Mouse (Mus musculus): Measurements from ENCODE around the gene Gpc1. TPM values are rescaled to one million over a fixed set of nuclear protein-coding genes. Genes with fewer than 3 reads are reported as not detected.

The Gpc1 gene
- 4.7 TPM for polyA plus RNA-seq (2017; shearing (Covaris generic))

DNA sequence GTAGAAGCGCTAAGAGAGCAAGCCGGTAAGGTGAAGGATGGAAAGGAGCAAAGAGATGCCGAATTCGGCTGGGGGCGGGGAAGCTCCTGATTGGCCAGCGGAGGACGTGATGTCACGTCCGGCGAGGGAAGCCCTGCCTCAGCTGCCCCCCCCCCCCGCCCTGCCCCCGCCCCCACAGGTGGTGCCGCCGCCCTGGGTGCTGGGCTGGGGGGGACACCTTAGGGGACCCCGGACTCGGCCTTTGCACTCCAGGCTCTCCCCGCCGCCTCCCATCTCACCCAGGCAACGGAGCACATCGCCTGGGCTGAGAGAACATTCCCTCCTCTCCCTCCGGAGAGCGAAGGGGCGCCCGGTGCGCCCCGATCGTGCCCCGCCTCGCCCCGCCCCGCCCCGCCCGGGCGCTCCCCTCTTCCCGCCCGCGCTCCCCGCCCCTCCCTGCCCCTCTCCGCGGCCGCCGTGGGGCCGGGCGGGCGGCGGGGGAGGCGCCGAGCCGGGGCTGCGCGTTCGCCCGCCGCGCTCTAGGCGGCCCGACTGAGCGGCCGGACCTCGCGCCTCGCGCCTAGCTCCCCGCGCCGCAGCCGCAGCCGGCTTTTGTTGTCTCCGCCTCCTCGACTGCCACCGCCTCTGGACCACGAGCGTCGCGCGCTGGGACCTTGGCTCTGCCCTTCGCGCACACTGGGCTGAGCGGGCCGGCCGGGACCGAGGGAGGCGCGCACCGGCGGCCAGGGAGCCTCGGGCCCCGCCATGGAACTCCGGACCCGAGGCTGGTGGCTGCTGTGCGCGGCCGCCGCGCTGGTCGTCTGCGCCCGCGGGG, at the start of gene Gpc1:
TSS of gene Gpc1 (plus strand) at position 458 of the 814 bp plus-strand sequence.

GRCm38 (mm10) chr1:92902786-92903185, 71.3 kb downstream of the Gpc1 start, which contains the start of gene Ankmy1:
Gene Ankmy1 (minus strand): TSS chr1:92902906.

DNA sequence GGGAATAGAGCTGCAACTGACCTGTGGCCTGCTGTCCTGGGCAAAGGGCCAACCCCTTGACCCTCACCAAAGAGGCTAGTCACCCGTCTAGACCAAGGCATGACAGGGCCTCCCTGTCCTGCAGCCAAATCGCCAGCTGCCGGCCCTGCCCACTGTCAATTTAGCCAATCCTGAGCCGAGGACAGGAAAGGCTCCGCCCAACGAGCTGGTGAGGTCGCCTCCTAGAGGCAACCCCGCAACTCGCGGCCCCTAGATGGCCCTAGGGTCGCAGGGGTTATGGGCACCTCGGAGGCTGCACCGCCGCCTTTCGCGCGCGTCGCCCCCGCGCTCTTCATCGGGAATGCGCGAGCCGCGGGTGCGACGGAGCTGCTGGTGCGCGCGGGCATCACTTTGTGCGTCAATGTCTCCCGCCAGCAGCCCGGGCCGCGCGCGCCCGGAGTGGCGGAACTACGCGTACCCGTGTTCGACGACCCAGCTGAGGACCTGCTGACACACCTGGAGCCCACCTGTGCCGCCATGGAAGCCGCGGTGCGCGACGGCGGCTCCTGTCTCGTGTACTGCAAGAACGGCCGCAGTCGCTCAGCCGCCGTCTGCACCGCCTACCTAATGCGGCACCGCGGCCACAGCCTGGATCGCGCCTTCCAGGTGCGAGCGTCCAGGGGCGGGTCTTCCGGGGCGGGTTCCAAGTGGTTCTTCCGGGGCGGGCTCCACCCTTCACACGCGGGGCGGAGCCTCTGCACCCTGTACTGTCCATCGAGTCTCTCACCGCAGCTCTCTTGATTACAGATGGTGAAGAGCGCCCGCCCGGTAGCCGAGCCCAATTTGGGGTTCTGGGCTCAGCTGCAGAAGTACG, 75.6 kb downstream of the Gpc1 start, which contains the start of gene Dusp28:
TSS of gene Dusp28 (plus strand) at position 203 of the 853 bp plus-strand sequence.

Other genes with a start within 250 kb of the Gpc1 start
- not detected for gene Olfr1412, start 245.9 kb upstream of the Gpc1 start, polyA plus RNA-seq (2017; shearing (Covaris generic))
- not detected for gene Olfr1411, start 237.2 kb upstream of the Gpc1 start, polyA plus RNA-seq (2017; shearing (Covaris generic))
- gene Olfr1410, start 225.9 kb upstream of the Gpc1 start, polyA plus RNA-seq (2017; shearing (Covaris generic)): not detected
- not detected for gene Olfr12, start 213.9 kb upstream of the Gpc1 start, polyA plus RNA-seq (2017; shearing (Covaris generic))
- gene Cops9, start 189.7 kb upstream of the Gpc1 start, polyA plus RNA-seq (2017; shearing (Covaris generic)): 197 TPM
- gene Otos, start 182.8 kb upstream of the Gpc1 start, polyA plus RNA-seq (2017; shearing (Covaris generic)): 0.75 TPM
- gene Ankmy1, start 71.3 kb downstream of the Gpc1 start, polyA plus RNA-seq (2017; shearing (Covaris generic)): 0.80 TPM
- 12.1 TPM for gene Dusp28, start 75.3 kb downstream of the Gpc1 start, polyA plus RNA-seq (2017; shearing (Covaris generic))
- gene Rnpepl1, start 79.1 kb downstream of the Gpc1 start, polyA plus RNA-seq (2017; shearing (Covaris generic)): 146 TPM
- gene Capn10, start 102.7 kb downstream of the Gpc1 start, polyA plus RNA-seq (2017; shearing (Covaris generic)): 14.9 TPM
- 0.47 TPM for gene Gpr35, start 119.2 kb downstream of the Gpc1 start, polyA plus RNA-seq (2017; shearing (Covaris generic))
- gene Aqp12, start 174.7 kb downstream of the Gpc1 start, polyA plus RNA-seq (2017; shearing (Covaris generic)): not detected

Data from CD4-positive, CD25-positive, alpha-beta regulatory T cell (primary cell).